Mouse (Mus musculus) stomach, embryonic 14.5 days (tissue): ENCODE measurements around the gene Cryba4. TPM values are rescaled to one million over a fixed set of nuclear protein-coding genes. Genes with fewer than 3 reads are reported as not detected.

ENCODE experiments used
- ATAC-seq: fragments of 200-750 bp; cut with Nextera tagmentation; 2 replicates; pipeline ENCODE4 v1.8.0; 2017; ENCODE audit warnings: low read depth, moderate TSS enrichment; ENCODE audit not compliant: insufficient number of reproducible peaks, insufficient read depth, low FRiP score
- H3K27ac ChIP-seq: fragments of 300-500 bp; sonication (generic); 2 replicates; pipeline ENCODE4 v1.5.1; 2014; ENCODE audit warnings: mild to moderate bottlenecking, low read length, moderate library complexity, mixed read lengths
- H3K27me3 ChIP-seq: fragments of 300-500 bp; sonication (generic); 2 replicates; pipeline ENCODE4 v1.6.1; 2014; ENCODE audit warnings: low read length, control low read depth, mixed read lengths; ENCODE audit not compliant: control insufficient read depth, insufficient read depth
- H3K36me3 ChIP-seq: fragments of 300-500 bp; sonication (generic); 2 replicates; pipeline ENCODE4 v1.6.1; 2014; ENCODE audit warnings: mild to moderate bottlenecking, control low read depth, low read length, moderate library complexity, mixed read lengths; ENCODE audit not compliant: control insufficient read depth, insufficient read depth
- H3K4me1 ChIP-seq: fragments of 300-500 bp; sonication (generic); 2 replicates; pipeline ENCODE4 v1.6.1; 2014; ENCODE audit warnings: low read length, control low read depth, mixed read lengths; ENCODE audit not compliant: control insufficient read depth, insufficient read depth
- H3K4me2 ChIP-seq: fragments of 300-500 bp; sonication (generic); replicated peaks from 2 replicates; pipeline ENCODE4 v1.6.1; 2014; ENCODE audit warnings: low read depth, low read length, control low read depth
- H3K4me3 ChIP-seq: fragments of 300-500 bp; sonication (generic); 2 replicates; pipeline ENCODE4 v1.5.1; 2014; ENCODE audit warnings: low read depth, low read length, control low read depth
- H3K9ac ChIP-seq: fragments of 300-500 bp; sonication (generic); replicated peaks from 2 replicates; pipeline ENCODE4 v1.6.1; 2014; ENCODE audit warnings: low read depth, mild to moderate bottlenecking, control low read depth, low read length, moderate library complexity, mixed read lengths
- H3K9me3 ChIP-seq: fragments of 300-500 bp; sonication (generic); 2 replicates; pipeline ENCODE4 v1.6.1; 2016; ENCODE audit warnings: low read depth, low read length, control low read depth; ENCODE audit not compliant: control insufficient read depth
- WGBS: fragments of 180-500 bp; shearing (Covaris S2); extraction: QIAGEN DNeasy Blood & Tissue Kit; methylation state at CpG from one replicate; pipeline ENCODE4 v1.1.7; 2014; 5-methylcytosine and 5-hydroxymethylcytosine counted together
- polyA plus RNA-seq: library from polyadenylated mRNA; unstranded; fragments of >200 nt; fragmentation: Nextera tagmentation; extraction: Ambion mirVana; gene quantifications from 2 replicates; pipeline ENCODE4 v1.2.1, GENCODE M21; 2014

Gene Cryba4
- polyA plus RNA-seq, 1 experiment from 2014 or later, result 2.6 TPM

DNA sequence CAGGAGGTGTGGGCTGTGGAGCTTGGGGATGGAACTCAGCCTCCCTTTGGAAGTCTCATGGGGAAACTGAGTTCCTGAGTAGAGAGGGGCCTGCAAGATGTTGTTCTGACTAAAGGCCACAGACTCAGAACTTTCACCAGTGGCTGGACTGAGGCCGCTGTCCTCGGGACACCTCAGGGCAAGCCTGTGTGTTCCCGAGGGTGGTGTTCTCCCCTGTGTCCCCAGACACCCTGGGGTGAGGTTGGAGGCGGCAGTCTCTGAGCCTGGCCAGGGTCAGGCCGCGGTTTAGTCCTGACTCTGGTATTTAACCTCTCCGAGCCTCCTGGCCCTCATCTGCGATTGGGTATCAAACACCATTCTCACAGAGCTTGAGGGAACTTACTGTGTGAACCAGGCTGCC lies 43.2 kb upstream of the Cryba4 start:
- Histone ChIP-seq H3K4me2 (no peak overlapping the region), H3K4me1 (peaks cover 7% of the 10 kb centered on the region; the same call in 1 of the 2 replicates), H3K4me3 (no peak overlapping the region), H3K9me3 (no peaks in the 10 kb centered on the region), H3K27me3 (no peaks in the 10 kb centered on the region), H3K27ac (no peak overlapping the region), H3K9ac (no peak overlapping the region), H3K36me3 (no peaks in the 10 kb centered on the region)
- WGBS, result 65% methylated on average over 8 of the region's 8 CpGs
- no peak for ATAC-seq

- WGBS, result 56% methylated on average over 8 of the region's 8 CpGs
- Histone ChIP-seq H3K36me3 (no peaks in the 10 kb centered on the region), H3K4me3 (no peak overlapping the region), H3K27ac (no peak overlapping the region), H3K4me2 (no peak overlapping the region), H3K4me1 (peaks cover 7% of the 10 kb centered on the region; the same call in 1 of the 2 replicates), H3K27me3 (no peaks in the 10 kb centered on the region), H3K9me3 (no peaks in the 10 kb centered on the region), H3K9ac (no peak overlapping the region)
- ATAC-seq, result no peak
Measured at GRCm38 (mm10) chr5:112295162-112295561, 42.8 kb upstream of the Cryba4 start.

DNA sequence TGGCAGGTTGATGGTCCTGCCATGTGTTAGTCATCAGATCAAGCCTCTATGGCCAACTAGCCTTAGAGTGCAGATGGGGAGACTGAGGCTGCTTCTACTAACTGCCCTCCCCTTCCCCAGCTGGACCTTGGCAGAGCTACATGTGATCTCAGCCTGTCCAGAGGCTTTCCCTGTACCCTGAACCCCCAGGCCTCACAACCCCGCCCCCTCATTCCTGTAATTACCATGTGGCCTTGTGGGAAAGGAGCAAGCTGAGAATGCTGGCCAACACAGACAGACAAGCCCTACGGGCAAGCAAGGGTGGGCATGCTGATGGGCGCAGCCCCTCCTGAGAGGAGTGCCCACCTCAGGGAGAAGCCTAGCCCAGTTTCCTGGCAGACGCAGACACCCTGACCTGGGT lies 42.4 kb upstream of the Cryba4 start:
- peaks cover 7% of the 10 kb centered on the region; the same call in 1 of the 2 replicates for H3K4me1 ChIP-seq
- no peaks in the 10 kb centered on the region for H3K27me3 ChIP-seq
- no peak overlapping the region for H3K4me3 ChIP-seq
- no peak overlapping the region for H3K27ac ChIP-seq
- H3K9me3 ChIP-seq, result no peaks in the 10 kb centered on the region
- no peak for ATAC-seq
- no peaks in the 10 kb centered on the region for H3K36me3 ChIP-seq
- WGBS, result 75% methylated on average over 4 of the region's 4 CpGs
- no peak overlapping the region for H3K9ac ChIP-seq
- H3K4me2 ChIP-seq, result no peak overlapping the region

DNA sequence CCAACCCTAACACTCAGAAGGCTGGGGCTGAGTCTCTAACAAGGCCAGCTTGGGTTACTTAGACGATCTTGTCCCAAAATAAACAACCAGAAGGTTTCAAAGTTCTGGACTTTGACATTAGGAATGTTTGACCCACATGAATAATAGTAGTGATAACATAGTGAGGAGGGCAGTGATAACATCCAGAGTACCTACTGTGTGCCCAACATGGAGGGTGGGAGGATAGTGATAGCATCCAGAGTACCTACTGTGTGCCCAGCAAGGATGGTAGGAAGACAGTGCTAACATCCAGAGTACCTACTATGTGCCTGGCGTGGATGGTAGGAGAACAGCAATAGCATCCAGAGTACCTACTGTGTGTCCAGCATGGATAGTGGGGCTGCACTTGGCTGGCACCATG lies 41.5 kb upstream of the Cryba4 start:
- H3K9ac ChIP-seq, result no peak overlapping the region
- H3K4me1 ChIP-seq, result peaks cover 7% of the 10 kb centered on the region; the same call in 1 of the 2 replicates
- no peaks in the 10 kb centered on the region for H3K9me3 ChIP-seq
- no peaks in the 10 kb centered on the region for H3K27me3 ChIP-seq
- ATAC-seq, result no peak
- H3K27ac ChIP-seq, result no peak overlapping the region
- WGBS, result 47% methylated on average over 2 of the region's 2 CpGs
- no peak overlapping the region for H3K4me3 ChIP-seq
- H3K4me2 ChIP-seq, result no peak overlapping the region
- H3K36me3 ChIP-seq, result no peaks in the 10 kb centered on the region

DNA sequence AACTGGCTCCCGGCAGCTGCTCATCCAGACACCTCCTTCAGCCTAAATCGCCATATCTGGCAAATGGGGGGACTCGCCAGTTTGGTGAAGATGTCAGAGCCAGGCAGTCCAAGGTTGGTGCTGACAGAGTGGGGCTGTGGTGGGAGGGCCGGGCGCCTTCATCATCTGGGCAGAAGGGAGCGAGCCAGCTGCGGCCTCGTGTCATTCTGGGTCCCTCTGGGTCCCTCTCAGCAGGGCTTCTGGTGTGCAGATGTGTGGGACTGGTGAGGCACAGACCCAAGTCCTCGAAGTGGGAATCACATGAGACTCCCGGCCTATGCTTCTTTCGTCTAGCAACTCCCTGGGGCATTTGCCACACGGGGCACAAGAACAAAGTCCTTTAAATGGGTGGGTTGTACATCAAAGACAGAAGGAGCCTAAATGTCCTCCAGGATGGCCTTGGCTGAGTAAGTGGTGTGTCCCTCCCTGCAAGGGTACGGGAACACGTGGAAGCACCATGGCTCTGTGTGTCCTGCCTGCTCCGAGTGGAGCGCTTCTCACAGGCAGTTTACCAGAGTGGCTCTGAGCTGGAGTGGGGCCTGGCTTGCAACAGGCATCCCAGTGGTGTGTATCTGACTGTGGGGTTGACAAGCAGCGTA lies 40.1 kb upstream of the Cryba4 start:
- 77% methylated on average over 17 of the region's 17 CpGs for WGBS
- H3K36me3 ChIP-seq, result no peaks in the 10 kb centered on the region
- no peak overlapping the region for H3K27ac ChIP-seq
- H3K27me3 ChIP-seq, result no peaks in the 10 kb centered on the region
- no peak overlapping the region for H3K9ac ChIP-seq
- no peak overlapping the region for H3K4me3 ChIP-seq
- no peak for ATAC-seq
- H3K4me2 ChIP-seq, result no peak overlapping the region
- H3K4me1 ChIP-seq, result peaks cover 7% of the 10 kb centered on the region; the same call in 1 of the 2 replicates
- H3K9me3 ChIP-seq, result no peaks in the 10 kb centered on the region

GRCm38 (mm10) chr5:112291866-112292265 lies 39.5 kb upstream of the Cryba4 start:
- no peak overlapping the region for H3K4me3 ChIP-seq
- H3K4me2 ChIP-seq, result no peak overlapping the region
- H3K27ac ChIP-seq, result no peak overlapping the region
- ATAC-seq, result no peak
- H3K9ac ChIP-seq, result no peak overlapping the region
- H3K27me3 ChIP-seq, result no peaks in the 10 kb centered on the region
- peaks cover 7% of the 10 kb centered on the region; the same call in 1 of the 2 replicates for H3K4me1 ChIP-seq
- H3K9me3 ChIP-seq, result no peaks in the 10 kb centered on the region
- WGBS, result 91% methylated on average over 5 of the region's 5 CpGs
- H3K36me3 ChIP-seq, result no peaks in the 10 kb centered on the region

DNA sequence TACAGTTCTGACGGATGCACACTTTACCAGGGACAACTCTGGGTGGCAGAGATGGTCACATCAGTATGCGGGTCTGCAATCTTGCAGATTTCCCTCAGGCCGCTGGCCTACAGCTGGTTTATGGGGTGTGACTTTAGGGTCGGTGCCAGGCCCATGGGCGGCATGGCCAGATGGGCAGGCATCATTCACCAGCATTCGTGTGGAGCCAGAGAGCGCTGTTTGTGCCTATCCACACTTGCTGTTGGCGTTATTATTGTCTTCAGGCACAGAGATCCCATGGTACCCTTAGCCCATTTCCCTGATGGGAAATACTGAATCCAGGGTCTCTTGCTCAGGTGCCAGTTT lies 38.2 kb upstream of the Cryba4 start:
- WGBS, result 94% methylated on average over 8 of the region's 8 CpGs
- no peak overlapping the region for H3K4me3 ChIP-seq
- no peak overlapping the region for H3K4me2 ChIP-seq
- H3K27me3 ChIP-seq, result no peaks in the 10 kb centered on the region
- no peak for ATAC-seq
- H3K36me3 ChIP-seq, result no peaks in the 10 kb centered on the region
- no peak overlapping the region for H3K27ac ChIP-seq
- peaks cover 11% of the 10 kb centered on the region for H3K4me1 ChIP-seq
- H3K9ac ChIP-seq, result no peak overlapping the region
- H3K9me3 ChIP-seq, result no peaks in the 10 kb centered on the region

- WGBS, result 81% methylated on average over 16 of the region's 16 CpGs
- Histone ChIP-seq H3K27me3 (no peaks in the 10 kb centered on the region), H3K9me3 (no peaks in the 10 kb centered on the region), H3K36me3 (no peaks in the 10 kb centered on the region), H3K4me1 (peaks cover 11% of the 10 kb centered on the region), H3K27ac (no peak overlapping the region), H3K4me3 (no peak overlapping the region), H3K9ac (no peak overlapping the region), H3K4me2 (no peak overlapping the region)
- no peak for ATAC-seq
Measured at GRCm38 (mm10) chr5:112289819-112290535, 37.7 kb upstream of the Cryba4 start.
